Mouse (Mus musculus): ENCODE measurements around the gene Smim26.

DNA sequence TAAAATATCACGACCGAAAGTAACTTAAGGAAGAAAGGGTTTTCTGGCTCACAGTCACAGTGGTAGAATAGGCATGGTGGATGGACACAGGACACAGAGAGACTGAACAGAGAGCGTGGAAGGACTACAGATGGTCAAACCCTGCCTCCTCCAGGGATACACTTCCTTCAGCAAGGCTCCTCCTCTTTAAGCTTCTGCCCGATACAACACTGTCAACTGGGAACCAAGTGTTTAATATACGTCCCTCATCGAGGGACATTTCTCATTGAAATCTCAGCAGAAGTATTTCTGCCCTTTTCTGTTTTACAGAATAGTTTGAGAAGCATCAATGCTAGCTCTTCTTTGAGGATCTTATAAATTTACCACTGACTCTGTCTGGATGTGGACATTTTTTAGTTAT lies 20.1 kb downstream of the Smim26 start:
- TF ChIP-seq POLR2A (IDR thresholded peaks at IDR 0.05; ENCODE audit: extremely low read depth, insufficient read depth, low read length) = no peak
- no peak for TF ChIP-seq CTCF (IDR thresholded peaks at IDR 0.05; ENCODE audit: extremely low read depth, insufficient read depth, low read length)
